Mouse (Mus musculus) fat pad, adult 2 months (tissue): ENCODE measurements around the gene Mrpl54.

Source experiments
- DNase-seq: peaks from one replicate; pipeline ENCODE4 v3.0.0-alpha.2; 2011; ENCODE audit warnings: low read depth, low spot score; ENCODE audit errors: extremely low read depth

Gene Mrpl54

GRCm38 (mm10) chr10:81266211-81267105 lies at the start of gene Mrpl54, which contains the start of gene Apba3:
Gene Mrpl54 (minus strand): TSS chr10:81266934.
Gene Apba3 (plus strand): TSS chr10:81266960.
- DNase-seq, result no peak

- DNase-seq, result no peak
These were observed 48.9 kb upstream of the Mrpl54 start for GRCm38 (mm10) chr10:81315587-81315986.

- DNase-seq, result no peak
These were observed 47.5 kb upstream of the Mrpl54 start for GRCm38 (mm10) chr10:81314201-81314600.

- no peak for DNase-seq
These were observed 46.8 kb upstream of the Mrpl54 start for GRCm38 (mm10) chr10:81313581-81313980.

- no peak for DNase-seq
These were observed 42.8 kb upstream of the Mrpl54 start for GRCm38 (mm10) chr10:81309571-81309970.

GRCm38 (mm10) chr10:81306837-81307682 lies 40.3 kb upstream of the Mrpl54 start:
- no peak for DNase-seq

- no peak for DNase-seq
These were observed 39.5 kb upstream of the Mrpl54 start for GRCm38 (mm10) chr10:81306173-81306668.

GRCm38 (mm10) chr10:81305663-81306062 lies 38.9 kb upstream of the Mrpl54 start:
- DNase-seq, result no peak

GRCm38 (mm10) chr10:81304597-81305238 lies 38.0 kb upstream of the Mrpl54 start:
- DNase-seq, result no peak

- no peak for DNase-seq
These were observed 37.0 kb upstream of the Mrpl54 start for GRCm38 (mm10) chr10:81303761-81304160.

GRCm38 (mm10) chr10:81303258-81303657 lies 36.5 kb upstream of the Mrpl54 start:
- no peak for DNase-seq

- DNase-seq, result no peak
These were observed 36.1 kb upstream of the Mrpl54 start for GRCm38 (mm10) chr10:81302781-81303218.

GRCm38 (mm10) chr10:81302288-81302687 lies 35.6 kb upstream of the Mrpl54 start:
- DNase-seq, result no peak

- DNase-seq, result no peak
These were observed 34.6 kb upstream of the Mrpl54 start for GRCm38 (mm10) chr10:81301321-81301720.

GRCm38 (mm10) chr10:81300352-81300907 lies 33.7 kb upstream of the Mrpl54 start:
- no peak for DNase-seq

GRCm38 (mm10) chr10:81299585-81300351 lies 33.0 kb upstream of the Mrpl54 start:
- DNase-seq, result no peak

- no peak for DNase-seq
These were observed 31.8 kb upstream of the Mrpl54 start for GRCm38 (mm10) chr10:81298369-81299100.

- DNase-seq, result no peak
These were observed 31.1 kb upstream of the Mrpl54 start for GRCm38 (mm10) chr10:81297845-81298244.

- no peak for DNase-seq
These were observed 30.5 kb upstream of the Mrpl54 start for GRCm38 (mm10) chr10:81297246-81297645.
